Comparison of ENCODE assay signal across 8 mouse cellular contexts in genomic region chr9:51076300-51076978, GRCm38 (mm10). TPM values are rescaled to one million over a fixed set of nuclear protein-coding genes. Genes with fewer than 3 reads are reported as not detected.
DNase-seq lines count a peak whose midpoint lies in the region; ATAC-seq and TF ChIP-seq lines count a peak whose summit lies in the region.

No protein-coding gene starts in this region.

- peak overlapping the region; percentile 67 for H3K4me3 ChIP-seq in cerebellum, adult 2 months (replicated peaks; ENCODE audit: insufficient read depth, low read depth, low read length)
- H3K4me3 ChIP-seq in forebrain, postnatal 0 days (ENCODE audit: low read depth, low read length): peak overlapping the region; percentile 34
- H3K4me3 ChIP-seq in small intestine, adult 2 months (ENCODE audit: low read depth, low read length): peak overlapping the region; percentile 64

- peak overlapping the region; percentile 73 for H3K27ac ChIP-seq in cerebellum, adult 2 months (ENCODE audit: insufficient read depth, low read length)
- no peak overlapping the region for H3K27ac ChIP-seq in forebrain, postnatal 0 days (ENCODE audit: low read depth, low read length)
- H3K27ac ChIP-seq in small intestine, adult 2 months (ENCODE audit: insufficient read depth, low read depth, low read length): no peak overlapping the region

- ATAC-seq in forebrain, postnatal 0 days: no peak; the same call in none of the 2 replicates

- peak overlapping the region; percentile 66 for H3K4me2 ChIP-seq in forebrain, postnatal 0 days (ENCODE audit: low read depth)

- peak; percentile 2 for DNase-seq in kidney, adult 11 months
- DNase-seq in kidney, adult 8-10 months: no peak
- peak; percentile 51 to 52 for DNase-seq in cerebellum, adult 2 months
- DNase-seq in forebrain, postnatal 0 days: no peak
- DNase-seq in kidney, adult 18-20 months: peak; percentile 12
- DNase-seq in lung, postnatal 14 days: peak; percentile 18
- no peak for DNase-seq in spleen, adult 12 weeks (ENCODE audit: low spot score)

- TF ChIP-seq CTCF in cerebellum, adult 2 months (IDR thresholded peaks at IDR 0.05; ENCODE audit: borderline replicate concordance, insufficient read depth, low read depth, low read length): no peak
- TF ChIP-seq CTCF in forebrain, postnatal 0 days (IDR thresholded peaks at IDR 0.05; ENCODE audit: low read depth): no peak
- TF ChIP-seq CTCF in small intestine, adult 2 months (IDR thresholded peaks at IDR 0.05; ENCODE audit: extremely low read depth, insufficient read length, insufficient replicate concordance, low read depth, low read length): no peak

- H3K4me1 ChIP-seq in cerebellum, adult 2 months (ENCODE audit: control insufficient read depth, insufficient read depth, low read length): peaks cover 7% of the 10 kb centered on the region; the same call in 1 of the 2 replicates
- peaks cover 11% of the 10 kb centered on the region; the same call in 1 of the 2 replicates for H3K4me1 ChIP-seq in forebrain, postnatal 0 days (ENCODE audit: insufficient read depth)
- H3K4me1 ChIP-seq in small intestine, adult 2 months (ENCODE audit: control insufficient read depth, insufficient read depth, insufficient read length, low read length): peaks cover 8% of the 10 kb centered on the region; the same call in 1 of the 2 replicates

- H3K9me3 ChIP-seq in forebrain, postnatal 0 days (ENCODE audit: low read length): no peaks in the 10 kb centered on the region

- H3K9ac ChIP-seq in forebrain, postnatal 0 days: peak overlapping the region; percentile 44

- no peaks in the 10 kb centered on the region for H3K27me3 ChIP-seq in cerebellum, adult 2 months (ENCODE audit: control insufficient read depth, insufficient read depth, low read length)
- no peaks in the 10 kb centered on the region for H3K27me3 ChIP-seq in forebrain, postnatal 0 days (ENCODE audit: insufficient read depth, low read length)
- H3K27me3 ChIP-seq in small intestine, adult 2 months (ENCODE audit: control insufficient read depth, insufficient read depth, low read length): peaks cover 10% of the 10 kb centered on the region

- TF ChIP-seq POLR2A in cerebellum, adult 2 months (IDR thresholded peaks at IDR 0.05; ENCODE audit: borderline replicate concordance, insufficient read depth, low read length): no peak
- TF ChIP-seq POLR2A in small intestine, adult 2 months (IDR thresholded peaks at IDR 0.05; ENCODE audit: low read depth, low read length): no peak

- WGBS in cerebellum, adult 2 months: under 1% methylated on average over 17 of the region's 17 CpGs
- 1% methylated on average over 17 of the region's 17 CpGs for WGBS in forebrain, postnatal 0 days
- 2% methylated on average over 17 of the region's 17 CpGs for WGBS in small intestine, adult 2 months

- H3K36me3 ChIP-seq in forebrain, postnatal 0 days (ENCODE audit: insufficient read depth): no peaks in the 10 kb centered on the region
- no peaks in the 10 kb centered on the region for H3K36me3 ChIP-seq in small intestine, adult 2 months (ENCODE audit: control insufficient read depth, insufficient read depth, low read length)

RNA-seq across cellular contexts. Expression of gene Layn, which starts 0.5 kb away (rescaled TPM):
- polyA plus RNA-seq in cerebellum, adult 2 months (2012; rRNA removed): 7.2 and 7.5 TPM in 2 replicates
- total RNA-seq in forebrain, postnatal 0 days (2014; rRNA removed): 3.8 and 7.8 TPM in 2 replicates
- 2.9 and 3.2 TPM in 2 replicates for polyA plus RNA-seq in forebrain, postnatal 0 days (2015; fragmentation: Nextera tagmentation; extraction: Ambion mirVana)
- polyA plus RNA-seq in small intestine, adult 2 months (2012; rRNA removed): 0.15 and 0.22 TPM in 2 replicates

RNA-seq across cellular contexts. Expression of gene Btg4, which starts 15.7 kb away (rescaled TPM):
- not detected in 2 replicates for polyA plus RNA-seq in cerebellum, adult 2 months (2012; rRNA removed)
- total RNA-seq in forebrain, postnatal 0 days (2014; rRNA removed): not detected in 2 replicates
- not detected in 2 replicates for polyA plus RNA-seq in forebrain, postnatal 0 days (2015; fragmentation: Nextera tagmentation; extraction: Ambion mirVana)
- polyA plus RNA-seq in small intestine, adult 2 months (2012; rRNA removed): not detected in 2 replicates

RNA-seq across cellular contexts. Expression of gene 4833427G06Rik, which starts 25.4 kb away (rescaled TPM):
- polyA plus RNA-seq in cerebellum, adult 2 months (2012; rRNA removed): 0.29 and 0.48 TPM in 2 replicates
- 1.4 and 2.2 TPM in 2 replicates for total RNA-seq in forebrain, postnatal 0 days (2014; rRNA removed)
- 1.5 and 2.4 TPM in 2 replicates for polyA plus RNA-seq in forebrain, postnatal 0 days (2015; fragmentation: Nextera tagmentation; extraction: Ambion mirVana)
- not detected in 2 replicates for polyA plus RNA-seq in small intestine, adult 2 months (2012; rRNA removed)

Comparison
In these comparisons a context has a peak if more than half of its experiments do, and no peak if none do; other contexts are left out.
1. DNase-seq: peak in kidney, adult 11 months (single experiment), cerebellum, adult 2 months (2 of 2), kidney, adult 18-20 months (single experiment) and lung, postnatal 14 days (single experiment); none in kidney, adult 8-10 months (0 of 2), forebrain, postnatal 0 days (single experiment) and spleen, adult 12 weeks (single experiment).
2. Peak in every context shown above with its lines, with median percentiles within 50 percentile points of each other: H3K4me3 ChIP-seq.